Mouse (Mus musculus) 3134 (cell line): ENCODE data around the gene Ppp4r3a.

Experiments
- DNase-seq: peaks from one replicate; pipeline ENCODE4 v3.0.0-alpha.2; 2011; ENCODE audit warnings: low spot score; ENCODE audit not compliant: insufficient read length; ENCODE audit errors: extremely low read depth

The Ppp4r3a gene

DNA sequence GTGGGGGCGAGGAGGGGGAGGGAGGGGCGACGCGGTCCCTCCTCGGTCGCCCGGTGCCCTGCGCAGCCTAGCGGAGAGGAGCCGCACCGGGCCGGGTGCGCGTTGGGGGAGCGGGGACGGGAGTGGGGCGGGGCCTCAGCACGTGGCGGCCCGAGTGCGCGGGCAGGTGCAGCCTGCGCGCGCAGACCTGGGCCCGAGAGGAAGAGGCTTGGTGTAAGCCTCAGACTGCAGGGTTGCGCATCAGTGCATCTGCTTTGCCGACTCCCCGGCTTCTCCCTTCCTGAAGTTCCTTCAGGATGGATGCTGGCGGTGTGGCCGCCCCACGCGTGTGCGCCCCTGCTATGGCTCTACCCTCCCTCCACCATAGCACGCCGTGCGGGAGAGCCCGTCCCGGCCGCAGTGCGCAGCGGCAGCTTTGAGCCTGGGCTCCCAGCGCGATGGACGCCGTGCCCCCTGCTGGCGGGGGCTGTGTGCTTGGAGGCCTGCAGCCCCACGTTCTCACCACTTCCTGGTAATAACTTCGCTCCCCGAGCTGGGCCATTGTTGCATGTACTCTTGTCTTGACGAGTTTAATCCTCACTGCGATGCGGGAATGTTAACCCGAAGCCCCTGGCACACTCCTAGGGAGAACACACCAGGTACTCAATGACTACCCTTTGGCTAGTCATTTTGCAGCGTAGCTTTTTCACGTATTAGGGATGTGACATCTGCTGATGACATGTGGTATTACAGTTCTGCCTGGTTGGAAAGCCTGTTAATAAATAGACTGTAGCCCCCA lies 54.4 kb downstream of the Ppp4r3a start, which contains the start of gene Ccdc88c:
TSS of gene Ccdc88c (minus strand) at position 103 of the 778 bp plus-strand sequence.
- DNase-seq = peak; percentile 77

DNA sequence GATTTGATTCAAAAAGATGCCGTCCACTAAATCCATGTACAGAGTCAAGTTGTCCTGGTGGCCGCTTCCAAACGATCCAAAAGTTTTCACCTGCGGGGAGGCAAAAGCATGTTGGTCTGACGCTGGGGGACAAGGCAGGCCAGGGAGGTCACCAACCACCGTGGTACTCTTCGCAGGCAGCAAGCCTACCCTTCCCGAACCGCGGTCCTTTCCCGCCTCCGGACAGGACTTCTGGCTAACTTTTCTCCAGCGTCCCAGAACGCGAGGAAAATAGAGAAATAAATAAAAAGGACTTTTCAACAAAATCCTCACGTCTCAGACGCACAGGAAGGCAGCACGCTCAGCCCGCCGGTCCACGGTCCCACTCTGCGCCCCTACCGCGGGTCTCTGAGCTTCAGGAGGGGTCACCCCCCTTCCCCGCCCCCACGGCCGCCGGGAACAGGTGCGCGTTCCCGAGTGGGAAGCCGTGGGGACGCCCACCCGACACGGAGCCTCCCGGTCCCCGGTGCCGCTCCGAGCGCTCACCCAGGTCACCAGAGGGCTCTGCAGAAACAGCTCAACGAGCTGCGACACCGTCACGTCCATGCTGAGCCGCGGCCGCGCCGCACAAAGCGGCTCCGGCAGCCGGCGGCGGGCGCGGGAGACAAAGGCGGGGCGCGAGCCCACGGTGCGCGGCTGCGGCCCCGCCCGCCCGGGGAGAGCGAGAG lies 55.1 kb downstream of the Ppp4r3a start:
- DNase-seq = peak; percentile 40

DNA sequence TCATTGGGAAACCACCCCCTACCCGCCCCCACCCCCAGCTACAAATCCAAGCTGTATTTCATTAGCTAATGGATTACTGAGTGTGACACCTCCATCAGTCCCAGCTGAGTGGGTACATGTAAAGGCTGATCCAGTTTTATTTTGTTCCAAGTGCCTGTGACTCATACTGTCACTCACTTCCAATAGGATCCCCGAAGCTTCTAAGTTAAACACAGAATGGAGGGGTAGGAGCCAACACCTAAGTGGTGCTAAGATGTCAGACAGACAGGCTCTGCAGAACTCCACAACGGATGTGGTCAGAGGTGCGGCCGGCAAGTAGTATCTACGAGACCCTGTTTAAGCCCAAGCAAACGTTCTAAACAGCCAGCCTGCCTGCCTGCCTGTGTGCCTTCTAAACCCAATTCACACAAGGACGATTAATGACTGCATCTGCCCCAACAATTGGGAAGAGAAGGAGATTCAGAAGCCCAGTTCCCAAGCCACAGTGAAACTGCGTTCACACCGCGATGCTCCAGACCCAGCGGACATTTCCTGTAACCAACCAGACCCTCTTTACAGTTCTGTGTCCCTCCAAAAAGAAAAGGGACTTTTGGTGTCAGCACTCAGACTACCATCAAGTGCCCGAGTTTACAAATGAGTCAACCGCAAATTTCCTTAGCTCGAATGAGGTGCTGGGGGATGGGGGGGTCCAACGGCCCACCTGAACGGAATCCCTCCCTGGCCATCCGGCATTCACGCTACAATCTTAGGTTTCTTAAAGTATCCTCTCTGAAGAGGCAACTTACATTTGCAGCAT lies 55.9 kb downstream of the Ppp4r3a start:
- DNase-seq = peak; percentile 24

DNA sequence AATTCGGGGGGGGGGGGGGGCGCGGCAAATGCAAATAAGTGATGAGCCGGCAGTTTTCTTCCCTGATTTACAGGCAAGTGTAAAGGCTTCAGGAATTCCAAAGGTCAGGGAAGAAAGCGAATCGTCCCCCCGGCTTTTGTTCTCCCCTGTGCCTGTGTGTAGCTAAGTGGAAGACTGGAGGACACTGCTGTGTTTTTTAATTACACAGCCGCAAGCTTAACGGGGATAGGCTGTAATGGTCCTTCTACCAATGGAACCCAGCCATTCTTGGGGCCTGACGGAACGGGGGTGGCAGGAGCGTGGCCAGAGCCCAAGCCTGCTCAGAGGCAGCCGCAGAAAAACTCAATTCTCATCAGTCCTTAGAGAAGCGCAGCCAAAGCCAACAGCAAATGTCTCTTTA lies 56.6 kb downstream of the Ppp4r3a start:
- DNase-seq = no peak

DNA sequence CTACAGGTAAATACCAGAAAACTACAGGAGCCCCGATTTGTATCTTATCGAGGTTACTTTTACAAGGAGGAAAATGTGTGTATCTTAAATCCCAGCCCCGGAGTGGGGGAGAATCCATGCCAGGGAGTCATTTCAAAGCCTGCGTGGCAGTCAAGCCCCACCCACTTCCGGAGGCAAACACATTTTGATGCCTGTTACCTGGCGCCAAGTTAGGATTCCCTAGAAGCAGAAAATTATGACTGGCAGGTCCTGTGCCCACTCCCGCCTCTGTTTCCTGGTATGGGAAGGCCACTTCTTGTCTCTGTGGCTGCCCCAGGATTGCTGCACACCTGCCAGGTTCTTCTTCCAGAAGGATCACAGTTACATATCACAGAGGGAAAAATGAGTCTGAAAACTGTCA lies 57.0 kb downstream of the Ppp4r3a start:
- DNase-seq = no peak

DNA sequence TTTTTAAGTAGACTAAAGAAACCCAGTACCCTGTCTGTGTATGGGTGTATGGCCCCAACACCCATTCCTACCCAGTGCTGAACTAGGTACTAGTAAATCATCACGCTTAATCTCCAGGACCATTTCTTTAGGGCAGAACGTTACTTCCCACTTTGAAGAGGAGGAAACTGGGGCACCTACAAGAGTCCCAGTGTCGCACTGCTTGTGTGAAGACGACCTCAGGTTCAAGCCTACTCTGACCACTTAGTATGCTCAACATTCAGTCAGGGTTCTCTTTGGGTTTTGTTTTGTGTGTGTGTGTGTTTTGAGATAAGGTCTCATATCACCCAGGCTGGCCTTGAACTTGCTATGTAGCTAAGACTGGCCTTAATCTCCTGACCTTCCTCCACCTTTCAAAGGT lies 57.5 kb downstream of the Ppp4r3a start:
- no peak for DNase-seq

DNA sequence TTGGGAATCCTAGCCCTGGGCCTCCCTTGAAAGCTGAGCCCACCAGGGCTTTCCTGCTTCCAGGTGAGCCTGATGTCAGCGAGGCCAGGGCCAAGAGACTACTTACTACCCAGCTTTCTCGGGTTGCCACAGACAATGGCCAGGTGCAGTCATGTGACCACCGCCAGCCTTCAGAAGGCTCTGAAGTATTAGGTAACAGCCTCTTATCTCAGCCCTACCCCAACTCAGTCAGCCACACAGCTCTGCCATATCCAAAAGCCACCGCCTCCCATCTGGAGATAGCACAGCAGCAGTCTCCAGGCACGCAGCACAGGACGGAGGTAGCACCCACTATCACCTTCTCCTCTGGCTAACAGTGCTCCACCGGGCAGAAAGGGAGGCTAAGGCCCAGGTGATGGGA lies 58.1 kb downstream of the Ppp4r3a start:
- DNase-seq = no peak

DNA sequence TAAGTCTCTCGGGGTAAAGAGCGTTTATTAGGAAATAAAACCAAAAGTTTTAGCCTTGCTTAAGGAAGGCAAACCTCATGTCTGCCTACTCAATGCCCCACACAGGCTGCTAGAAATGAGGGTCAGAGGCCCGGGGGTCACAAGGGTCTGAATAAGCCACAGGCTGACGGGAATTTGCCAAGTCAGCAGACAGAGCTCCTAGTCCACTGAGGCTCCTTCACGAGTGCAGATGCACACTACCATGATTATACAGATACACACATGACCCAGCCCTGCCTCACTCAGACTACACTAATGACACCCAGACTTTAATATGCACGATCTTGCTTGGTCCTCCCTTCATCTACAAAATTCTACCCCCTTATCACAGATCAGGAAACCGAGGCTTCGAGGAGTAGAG lies 58.7 kb downstream of the Ppp4r3a start:
- no peak for DNase-seq

DNA sequence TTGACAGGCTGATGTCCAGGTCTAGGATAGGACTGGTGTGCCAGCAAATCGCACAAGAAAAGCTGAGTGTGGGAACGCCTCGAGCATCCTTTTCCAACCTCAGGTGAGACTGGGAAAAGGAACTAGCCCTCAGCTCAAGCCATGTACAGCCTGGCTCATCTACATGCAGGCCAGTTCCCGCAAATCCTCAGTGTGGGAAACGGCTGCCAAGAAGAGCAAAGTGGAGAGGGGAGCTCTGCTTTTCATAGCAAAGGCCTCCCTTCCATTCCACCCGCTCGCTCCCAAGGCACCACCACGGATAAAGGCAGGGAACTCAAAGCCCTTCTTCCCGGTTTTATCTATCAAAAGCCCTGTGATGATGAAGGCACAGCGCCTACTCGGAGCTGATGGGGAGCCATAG lies 60.4 kb downstream of the Ppp4r3a start:
- no peak for DNase-seq

DNA sequence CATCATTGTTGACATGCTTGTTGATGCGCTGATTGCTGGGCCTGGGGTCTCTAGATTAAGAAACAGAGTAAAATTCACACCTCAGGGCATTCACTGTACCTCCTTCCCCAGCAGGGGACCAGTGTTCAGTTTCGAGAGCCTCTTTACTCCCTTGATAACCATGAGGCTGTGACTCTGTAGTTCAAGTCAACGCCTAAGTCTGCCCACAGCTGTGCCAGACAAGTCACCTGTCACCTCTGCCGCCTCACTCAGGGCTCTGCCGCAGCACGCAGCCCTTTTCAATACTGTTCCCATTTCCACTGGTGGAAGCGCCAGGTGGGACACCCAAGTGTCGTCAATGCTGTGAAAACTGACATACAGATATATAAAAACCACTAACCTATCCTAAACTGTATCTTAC lies 61.1 kb downstream of the Ppp4r3a start:
- no peak for DNase-seq

DNA sequence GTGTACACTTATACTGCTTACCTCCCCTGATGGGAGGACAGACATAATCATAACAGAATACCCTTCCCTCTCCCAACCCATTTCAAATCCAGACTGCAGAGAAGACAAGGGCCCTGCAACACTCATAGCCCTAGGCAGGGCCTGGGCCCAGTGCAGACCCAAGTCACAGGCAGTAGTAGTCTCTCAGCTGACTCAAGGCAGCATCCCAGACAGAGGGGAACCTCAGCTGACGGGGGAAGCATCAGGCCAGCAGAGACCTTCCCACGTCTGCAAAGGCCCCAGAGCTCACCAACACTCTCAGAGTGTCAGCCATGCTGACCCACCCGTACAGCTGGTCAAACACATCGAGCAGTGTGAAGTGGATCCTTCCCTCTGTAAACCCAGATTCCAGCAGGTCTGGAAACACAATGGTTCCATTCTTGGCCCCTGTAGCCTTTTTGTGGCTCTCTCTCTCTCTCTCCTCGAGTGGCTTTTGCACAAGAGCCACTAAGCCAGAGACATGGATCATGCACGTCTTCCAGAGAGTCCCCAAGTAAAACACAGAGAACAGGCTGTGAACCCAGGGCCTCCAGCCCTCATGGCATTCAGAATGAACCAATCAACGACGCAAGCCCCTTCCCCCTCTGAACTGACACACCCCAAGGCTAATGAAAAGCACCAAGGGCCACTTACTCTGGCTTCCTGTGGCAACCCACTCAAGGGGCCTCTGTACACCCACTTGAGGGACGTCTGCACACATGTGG lies 61.8 kb downstream of the Ppp4r3a start:
- DNase-seq = no peak

DNA sequence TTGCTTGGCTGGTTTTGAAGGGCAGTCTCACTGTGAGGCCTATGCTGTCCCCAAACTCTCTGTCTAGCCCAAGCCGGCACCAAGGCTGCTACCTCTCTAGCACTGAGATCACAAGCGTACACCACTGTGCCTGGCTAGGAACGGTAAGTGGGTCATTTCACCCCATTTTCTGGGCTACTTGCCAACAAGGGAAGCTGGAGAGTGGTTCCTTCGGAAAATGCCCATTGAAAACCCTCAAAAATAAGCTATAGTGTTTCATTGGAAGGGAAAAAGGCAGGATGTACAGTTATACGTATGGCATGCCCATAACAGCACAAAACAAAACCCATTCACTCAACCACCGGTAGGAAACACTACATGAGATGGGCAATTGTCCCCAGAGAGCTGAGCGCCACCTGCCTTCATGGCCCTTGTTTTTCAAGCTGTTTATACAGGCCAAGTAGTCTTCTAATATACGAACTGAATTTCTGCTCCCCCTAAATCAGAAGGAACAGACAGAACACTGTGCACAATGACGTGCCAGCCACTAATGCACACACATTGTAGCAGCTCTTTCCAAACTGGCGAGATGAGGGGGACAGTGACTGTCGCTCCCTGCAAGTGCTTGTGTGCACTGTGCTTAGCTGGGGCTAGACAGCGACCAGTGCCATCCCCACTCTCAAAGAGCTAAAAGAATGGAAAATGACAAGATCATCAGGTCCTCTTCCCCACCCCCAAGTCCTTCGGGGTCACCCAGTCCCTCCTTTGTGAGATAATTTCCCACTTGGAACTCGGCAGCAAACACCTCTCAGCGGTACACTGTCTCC lies 63.1 kb downstream of the Ppp4r3a start:
- no peak for DNase-seq

DNA sequence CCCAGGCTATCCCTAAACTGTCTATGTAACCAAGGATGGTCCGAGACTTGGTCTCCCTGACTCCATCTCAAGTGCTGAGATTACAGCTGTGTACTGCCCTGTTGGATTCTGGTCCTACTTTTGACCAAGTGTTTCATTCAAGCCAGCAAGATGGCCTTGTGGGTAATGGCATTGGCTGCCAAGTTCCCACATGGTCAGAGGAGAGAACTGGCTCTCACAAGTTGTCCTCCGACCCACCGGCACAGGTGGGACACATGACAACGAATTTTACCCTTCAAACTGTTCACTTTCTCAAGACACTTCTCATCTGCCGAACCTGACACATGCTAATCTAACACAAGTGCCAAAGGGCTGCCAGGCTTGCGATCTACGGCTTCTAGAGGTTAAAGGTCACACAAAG lies 64.1 kb downstream of the Ppp4r3a start:
- DNase-seq = no peak

DNA sequence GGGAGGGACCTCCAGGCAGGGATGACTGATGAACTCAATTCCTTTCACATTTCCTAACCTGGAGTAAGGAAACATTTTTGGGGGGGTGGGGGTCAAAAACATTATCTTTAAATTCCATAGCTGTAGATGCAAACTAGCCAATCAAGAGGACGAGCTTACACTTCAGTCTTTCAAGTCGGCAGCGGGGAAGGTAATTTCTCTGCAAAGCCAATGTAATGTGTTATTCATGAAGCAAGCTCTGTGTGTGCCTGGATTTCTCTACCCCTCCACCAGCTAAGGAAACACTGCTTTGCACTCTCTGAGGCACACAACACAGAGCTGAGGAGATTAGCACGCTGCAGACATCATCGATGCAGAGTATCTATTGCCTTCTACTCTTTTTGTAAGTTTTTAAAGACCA lies 64.5 kb downstream of the Ppp4r3a start:
- no peak for DNase-seq

DNA sequence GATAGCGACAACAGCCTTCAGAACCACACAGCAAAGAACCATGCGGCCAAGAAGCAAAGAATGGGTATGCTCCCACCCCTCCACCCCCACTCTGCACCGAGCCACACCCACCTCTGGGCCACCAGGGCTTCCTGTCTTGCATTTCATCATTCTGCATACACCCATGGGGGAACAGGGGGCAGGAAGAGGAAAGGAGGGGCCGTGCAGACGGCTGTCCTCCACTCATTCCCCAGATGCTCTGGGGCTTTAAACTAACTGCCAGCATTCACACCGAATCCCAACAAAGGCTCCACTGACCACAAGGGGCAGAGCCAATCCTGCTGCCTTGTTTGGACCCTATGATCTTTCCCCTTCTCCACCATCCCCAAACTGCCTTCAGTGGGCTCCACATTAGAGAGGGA lies 65.5 kb downstream of the Ppp4r3a start:
- no peak for DNase-seq

DNA sequence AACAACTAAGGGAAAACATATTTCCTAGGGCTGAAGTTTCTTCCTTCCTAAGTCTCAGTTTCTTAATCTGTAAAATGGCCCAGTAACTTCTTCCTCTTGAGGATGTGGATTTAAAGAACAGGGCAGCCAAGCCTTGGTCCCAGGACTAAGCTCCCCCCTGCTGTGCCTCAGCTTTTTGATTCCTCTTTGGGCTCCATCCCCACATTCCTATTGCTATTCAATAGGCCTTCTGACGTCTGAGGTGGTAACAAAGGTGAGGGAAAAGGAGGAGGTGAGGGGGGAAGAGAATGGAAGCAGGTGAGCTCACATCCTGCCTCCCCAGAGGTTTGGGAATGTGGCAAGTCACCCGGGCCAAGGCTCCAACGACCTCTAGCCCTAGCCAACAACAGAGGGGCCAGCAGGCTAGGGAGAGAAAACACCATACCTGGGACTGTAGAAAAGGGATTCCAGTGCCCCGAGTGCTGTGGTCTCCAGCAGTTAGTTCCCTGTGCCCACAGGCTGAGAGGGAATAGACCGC lies 67.0 kb downstream of the Ppp4r3a start:
- DNase-seq = no peak

DNA sequence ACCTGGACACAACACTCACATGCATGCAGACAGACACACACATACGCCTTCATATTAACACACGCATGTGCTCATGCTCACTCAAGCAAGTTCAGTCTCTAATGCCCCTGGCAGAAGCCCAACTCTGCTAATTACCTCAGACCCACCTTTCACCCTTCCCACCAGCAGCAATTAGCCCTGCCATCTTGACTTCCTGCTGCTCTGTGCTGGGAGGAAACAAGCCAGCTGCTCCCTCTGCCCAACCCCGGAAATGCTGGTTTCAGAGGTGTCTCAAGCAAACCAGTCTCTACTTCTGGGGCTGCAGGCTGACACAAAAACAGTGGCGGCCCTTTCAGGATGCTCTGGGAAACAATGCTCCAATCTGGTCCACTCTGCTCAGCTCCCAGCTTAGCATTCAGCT lies 67.6 kb downstream of the Ppp4r3a start:
- DNase-seq = no peak

DNA sequence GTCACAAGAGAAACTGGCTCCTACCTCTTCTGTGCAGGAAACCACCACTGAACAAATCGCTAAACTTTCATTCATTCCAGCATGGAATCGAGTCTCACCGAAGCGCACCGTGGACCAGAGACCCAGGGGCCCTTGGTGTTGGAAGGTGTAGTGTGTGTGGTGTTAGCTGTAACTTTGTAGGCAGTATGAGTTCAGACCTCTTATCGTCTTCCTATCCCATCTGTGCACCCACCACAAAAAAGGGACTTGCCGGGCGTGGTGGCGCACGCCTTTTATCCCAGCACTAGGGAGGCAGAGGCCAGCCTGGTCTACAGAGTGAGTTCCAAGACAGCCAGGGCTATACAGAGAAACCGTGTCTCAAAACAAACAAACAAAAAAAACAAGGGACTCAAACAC lies 68.3 kb downstream of the Ppp4r3a start:
- DNase-seq = no peak

DNA sequence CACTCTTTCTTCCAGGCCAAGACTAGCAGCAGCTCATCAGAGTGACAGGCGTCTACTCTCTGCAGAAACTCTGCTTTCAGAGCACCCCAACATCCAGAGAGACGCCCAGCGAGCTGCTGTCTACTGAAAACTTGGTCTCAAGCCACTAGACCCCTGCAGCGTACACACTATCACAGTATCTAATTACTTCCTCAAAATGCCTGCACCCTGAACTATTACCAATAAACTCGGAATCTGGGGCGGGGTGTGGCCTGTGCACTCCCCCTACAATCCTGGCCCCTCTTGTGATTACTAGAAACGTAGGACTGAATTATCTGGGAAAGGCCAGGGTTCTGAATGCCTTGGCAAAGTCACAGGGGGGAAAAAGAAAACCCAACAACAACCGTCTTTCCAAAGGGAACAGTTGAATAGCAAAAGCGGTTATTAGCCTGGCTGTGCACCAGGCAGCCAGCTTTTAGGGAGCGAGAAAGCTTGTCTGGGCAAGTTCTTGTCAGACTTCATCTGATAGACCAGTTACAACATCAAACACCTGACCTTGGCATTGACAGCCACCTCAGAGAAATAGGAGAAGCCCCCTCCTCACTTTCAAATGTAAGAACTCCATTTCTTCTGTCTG lies 68.8 kb downstream of the Ppp4r3a start:
- no peak for DNase-seq
